Mouse (Mus musculus) lung, adult 18-20 months (tissue): ENCODE data around the gene Gm17087.

Experiments used
- DNase-seq, 2 experiments: peaks; one replicate each; pipeline ENCODE4 v3.0.0; 2022; ENCODE audit warnings: mixed read lengths in 2 of 2

Gm17087 gene

DNA sequence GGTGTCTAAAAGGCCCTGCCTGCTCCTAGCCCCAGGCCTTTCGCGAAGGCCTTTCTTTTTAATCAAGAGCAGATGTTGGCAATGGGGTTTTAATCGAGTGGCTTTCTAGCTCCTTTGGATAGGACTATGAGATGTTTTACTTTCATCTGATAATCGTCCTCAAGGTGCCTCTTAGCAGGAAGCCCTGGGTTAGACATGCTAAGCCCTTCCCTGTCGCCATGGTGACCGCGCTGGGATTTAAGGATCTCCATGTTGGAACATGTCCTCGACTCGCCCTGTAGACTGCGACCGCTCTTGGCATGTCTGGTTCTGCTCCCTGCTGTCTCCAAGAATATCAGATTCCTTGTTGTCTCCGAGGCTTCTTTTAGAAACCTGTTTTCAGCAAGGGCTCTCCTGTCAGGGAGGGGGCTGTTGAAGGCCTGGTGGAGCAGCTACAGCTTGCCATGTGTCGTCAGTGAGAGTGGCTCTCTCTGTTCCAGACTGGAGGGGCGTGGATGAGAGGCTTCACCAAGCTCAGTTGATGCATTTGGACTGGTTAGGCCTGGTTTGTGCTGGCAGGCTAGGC lies 24.7 kb downstream of the Gm17087 start:
- DNase-seq = no peak

DNA sequence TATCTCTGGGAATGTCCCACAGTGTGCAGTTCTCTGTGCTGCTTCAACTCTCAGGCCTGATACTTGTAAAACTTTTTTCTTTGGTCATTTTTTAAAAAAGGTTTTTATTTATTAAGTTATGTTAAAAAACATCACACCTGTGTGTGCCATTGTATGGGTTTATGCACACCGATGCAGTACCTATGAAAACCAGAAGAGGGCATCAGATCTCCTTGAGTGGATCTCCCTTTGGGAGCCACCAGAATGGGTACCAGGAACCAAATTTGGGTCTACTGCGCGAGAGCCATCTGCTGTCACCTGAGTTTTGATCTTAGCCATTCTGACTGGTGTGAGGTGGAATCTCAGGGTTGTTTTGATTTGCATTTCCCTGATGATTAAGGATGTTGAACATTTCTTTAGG lies 28.6 kb downstream of the Gm17087 start:
- DNase-seq = no peak

DNA sequence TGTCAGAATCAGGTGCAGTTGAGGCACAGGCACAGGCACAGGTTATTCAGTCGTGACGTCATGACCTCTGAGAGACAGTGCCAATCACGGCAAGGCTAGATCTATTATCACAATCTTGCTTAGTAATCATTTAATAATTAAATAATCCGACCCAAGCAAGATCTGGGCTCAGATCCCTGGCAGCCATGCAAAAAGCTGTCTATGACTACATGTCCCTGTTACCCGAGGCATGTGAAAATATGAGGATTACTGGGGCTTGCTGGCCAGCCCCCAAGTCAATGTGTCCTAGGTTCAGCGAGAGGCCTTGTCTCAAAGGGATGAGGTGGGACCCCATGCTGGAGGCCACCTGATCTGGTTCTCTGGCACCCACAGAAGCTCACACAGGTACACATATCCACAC lies 30.2 kb downstream of the Gm17087 start:
- no peak for DNase-seq

DNA sequence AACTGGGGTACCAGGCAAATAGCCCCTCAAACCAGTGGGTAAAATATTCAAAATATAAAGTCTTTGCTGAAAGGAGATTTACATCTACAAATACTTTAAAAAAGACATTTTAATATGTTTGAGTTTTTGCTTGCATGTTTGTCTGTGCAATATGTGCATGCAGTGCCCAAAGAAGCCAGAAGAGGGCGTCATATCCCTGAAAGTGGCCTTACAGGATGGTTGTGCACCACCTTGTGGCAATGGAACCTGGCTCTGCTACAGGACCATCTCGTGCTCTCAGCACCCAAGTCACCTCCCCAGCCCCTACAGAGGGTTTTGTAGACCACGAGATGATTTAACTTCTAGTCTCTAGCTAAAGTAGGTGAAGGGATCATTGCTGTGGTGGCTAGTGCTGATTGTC lies 32.9 kb downstream of the Gm17087 start:
- no peak for DNase-seq

- no peak for DNase-seq
Measured at GRCm38 (mm10) chr17:8532609-8533008, 34.1 kb downstream of the Gm17087 start.

DNA sequence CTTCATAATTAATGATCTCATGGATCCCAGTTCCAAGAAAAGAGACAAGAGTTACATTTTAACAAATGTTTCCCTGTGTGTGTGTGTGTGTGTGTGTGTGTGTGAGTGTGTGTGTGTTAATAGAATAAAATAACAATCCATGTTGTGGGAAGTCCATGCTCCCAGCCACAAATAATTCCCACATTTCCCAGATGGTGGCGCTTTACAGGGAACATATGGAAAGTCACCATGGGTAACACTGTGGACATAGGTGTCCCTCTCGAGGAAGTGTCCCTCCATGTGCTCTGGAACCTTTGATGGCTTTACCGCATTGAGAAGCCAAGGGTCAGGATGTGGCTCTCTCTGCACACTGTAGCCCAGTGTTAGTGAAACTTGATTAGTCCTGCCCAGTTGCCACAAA lies 38.1 kb downstream of the Gm17087 start:
- no peak for DNase-seq

GRCm38 (mm10) chr17:8526815-8527261 lies 39.9 kb downstream of the Gm17087 start:
- DNase-seq = no peak

DNA sequence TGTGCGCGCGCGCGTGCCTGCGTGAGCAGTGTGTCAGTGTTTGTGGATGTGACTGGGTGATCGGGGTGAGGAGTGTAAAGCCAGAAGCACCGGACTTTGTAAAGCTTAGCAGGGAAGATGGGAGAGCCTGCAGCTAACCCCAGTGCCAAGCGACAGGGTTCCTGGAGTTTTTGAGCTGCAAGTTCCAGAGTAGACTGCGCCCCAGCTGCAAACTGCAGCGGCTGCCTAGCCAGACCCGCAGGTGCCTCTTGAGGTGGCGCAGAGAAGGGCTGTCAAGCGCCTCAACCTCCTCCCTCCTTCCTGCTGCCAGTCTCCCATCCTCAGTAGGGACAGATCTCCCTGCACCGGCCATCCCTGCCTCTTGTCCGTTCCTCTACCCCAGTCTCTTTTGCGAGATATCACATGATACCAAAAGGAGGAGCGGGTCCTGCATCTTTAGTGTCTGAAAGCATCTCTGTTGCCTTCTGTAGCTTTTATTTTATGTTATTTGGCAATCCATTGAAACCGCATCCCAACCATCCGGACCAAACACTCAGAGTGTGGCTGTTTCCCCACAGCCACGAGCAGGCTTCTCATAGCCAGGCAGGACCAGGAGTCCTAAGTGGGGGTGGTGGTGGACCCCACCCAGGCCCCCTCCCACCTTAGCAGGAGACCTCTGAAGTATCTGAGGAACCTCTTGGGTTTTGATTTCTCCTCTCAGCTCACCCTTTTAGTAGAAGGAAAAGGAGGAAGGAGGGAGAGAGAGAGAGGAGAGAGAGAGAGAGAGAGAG lies 40.6 kb downstream of the Gm17087 start:
- no peak for DNase-seq

DNA sequence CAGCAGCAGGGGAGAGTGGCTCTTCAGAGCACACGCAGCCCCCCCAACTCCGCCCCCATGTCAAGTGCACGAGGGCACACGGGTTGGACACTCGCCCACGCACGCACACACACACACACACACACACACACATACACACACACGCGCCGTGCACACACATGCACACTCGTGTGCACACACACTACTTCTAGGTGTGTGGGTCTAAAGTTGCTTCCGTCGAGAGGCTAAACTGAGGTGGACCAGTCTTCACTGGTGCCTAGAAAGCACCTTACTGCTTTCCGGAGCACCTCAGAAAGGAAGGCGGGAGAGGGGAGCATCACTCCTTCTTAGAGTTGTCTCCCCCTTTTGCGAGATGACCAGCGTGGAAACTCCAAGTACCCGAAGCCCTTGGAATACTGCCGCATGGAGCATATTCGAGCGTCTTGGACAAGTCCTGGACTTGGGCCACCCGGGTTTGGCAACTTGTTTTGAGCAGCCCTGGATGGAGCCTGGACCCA lies 41.5 kb downstream of the Gm17087 start, which contains the start of gene Pde10a:
TSS of gene Pde10a (plus strand) at position 148 of the 497 bp plus-strand sequence.
- DNase-seq = peak; percentile 8 to 9

- DNase-seq = peak; percentile 47 to 69
Measured at GRCm38 (mm10) chr17:8524387-8525165, 42.2 kb downstream of the Gm17087 start.

GRCm38 (mm10) chr17:8523986-8524385 lies 42.8 kb downstream of the Gm17087 start:
- DNase-seq = no peak

GRCm38 (mm10) chr17:8516006-8516405 lies 50.7 kb downstream of the Gm17087 start:
- no peak for DNase-seq
